Mouse (Mus musculus): ENCODE measurements around the gene Ubl7.

DNA sequence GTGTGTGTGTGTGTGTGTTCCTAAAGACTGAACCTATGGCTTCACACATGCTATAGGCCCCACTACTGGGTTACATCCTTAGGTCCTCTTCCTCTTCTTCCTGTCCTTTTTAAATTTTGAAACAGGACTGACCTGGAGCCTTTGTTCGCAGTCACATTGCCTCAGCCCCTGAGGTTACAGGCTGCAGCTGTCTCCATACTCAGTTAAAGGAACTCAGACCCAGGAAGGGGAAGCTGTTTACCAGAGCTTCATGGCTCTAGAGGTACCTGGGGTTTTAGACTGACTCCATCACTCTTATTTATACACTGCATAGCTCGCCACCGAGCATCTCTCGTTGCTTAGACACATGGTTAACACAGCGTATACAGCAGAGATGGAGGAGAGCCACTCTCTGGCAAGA lies 60.6 kb downstream of the Ubl7 start:
- TF ChIP-seq POLR2A (IDR thresholded peaks at IDR 0.05; ENCODE audit: borderline replicate concordance, extremely low read depth, low read depth, low read length) (no peak), CTCF (IDR thresholded peaks at IDR 0.05; ENCODE audit: insufficient read depth, low read length) (no peak)

All from lung, adult 2 months (tissue).